Mouse (Mus musculus) embryonic facial prominence, embryonic 10.5 days (tissue): ENCODE results near the gene Suclg1. TPM values are rescaled to one million over a fixed set of nuclear protein-coding genes. Genes with fewer than 3 reads are reported as not detected.
A peak's percentile ranks its signal among the peaks of the same experiment; 100 is the strongest.

Experiments used
- DNase-seq: peaks from one replicate; pipeline ENCODE4 v3.0.0-alpha.2; 2017; ENCODE audit warnings: low spot score
- H3K27ac ChIP-seq: fragments of 300-500 bp; sonication (generic); replicated peaks from 2 replicates; pipeline ENCODE4 v1.5.1; 2016; ENCODE audit warnings: mild to moderate bottlenecking
- H3K27me3 ChIP-seq: fragments of 300-500 bp; sonication (generic); replicated peaks from 2 replicates; pipeline ENCODE4 v1.6.1; 2016; ENCODE audit warnings: low read depth, mild to moderate bottlenecking; ENCODE audit not compliant: poor library complexity, severe bottlenecking
- H3K36me3 ChIP-seq: fragments of 300-500 bp; sonication (generic); replicated peaks from 2 replicates; pipeline ENCODE4 v1.6.1; 2016; ENCODE audit warnings: mild to moderate bottlenecking, moderate library complexity
- H3K4me1 ChIP-seq: fragments of 300-500 bp; sonication (generic); 2 replicates; pipeline ENCODE4 v1.6.1; 2016
- H3K4me3 ChIP-seq: fragments of 300-500 bp; sonication (generic); 2 replicates; pipeline ENCODE4 v1.5.1; 2016; ENCODE audit warnings: mild to moderate bottlenecking, moderate library complexity
- H3K9me3 ChIP-seq: fragments of 300-500 bp; sonication (generic); 2 replicates; pipeline ENCODE4 v1.6.1; 2016; ENCODE audit warnings: mild to moderate bottlenecking
- WGBS: fragments of 180-500 bp; shearing (Covaris S2); methylation state at CpG from one replicate; pipeline ENCODE4 v1.1.7; 2016; 5-methylcytosine and 5-hydroxymethylcytosine counted together
- polyA plus RNA-seq: library from polyadenylated mRNA; unstranded; fragments of >200 nt; fragmentation: Nextera tagmentation; extraction: Ambion mirVana; gene quantifications from 2 replicates; pipeline ENCODE4 v1.2.1, GENCODE M21; 2016

Suclg1 gene
- polyA plus RNA-seq, 1 experiment from 2014 or later = 164 TPM

- H3K27me3 ChIP-seq = no peaks in the 10 kb centered on the region
- H3K4me1 ChIP-seq = peaks cover 8% of the 10 kb centered on the region; the same call in 1 of the 2 replicates
- peak overlapping the region; percentile 73 for H3K27ac ChIP-seq
- WGBS = 29% methylated on average over 4 of the region's 4 CpGs
- DNase-seq = peak; percentile 66
- no peak overlapping the region for H3K4me3 ChIP-seq
- H3K36me3 ChIP-seq = no peaks in the 10 kb centered on the region
- no peaks in the 10 kb centered on the region for H3K9me3 ChIP-seq
These were observed 19.8 kb upstream of the Suclg1 start for GRCm38 (mm10) chr6:73228408-73228807.

GRCm38 (mm10) chr6:73228881-73229280 lies 19.3 kb upstream of the Suclg1 start:
- Histone ChIP-seq H3K9me3 (no peaks in the 10 kb centered on the region), H3K27me3 (no peaks in the 10 kb centered on the region), H3K4me3 (no peak overlapping the region), H3K36me3 (no peaks in the 10 kb centered on the region), H3K27ac (peak overlapping the region; percentile 73), H3K4me1 (peaks cover 7% of the 10 kb centered on the region; the same call in 1 of the 2 replicates)
- WGBS = 63% methylated on average over 3 of the region's 3 CpGs
- DNase-seq = no peak

GRCm38 (mm10) chr6:73232152-73232584 lies 16.0 kb upstream of the Suclg1 start:
- Histone ChIP-seq H3K4me3 (no peak overlapping the region), H3K9me3 (no peaks in the 10 kb centered on the region)
- WGBS = 87% methylated on average over 12 of the region's 12 CpGs

GRCm38 (mm10) chr6:73233202-73233726 lies 14.9 kb upstream of the Suclg1 start:
- 90% methylated on average over 6 of the region's 6 CpGs for WGBS
- H3K27ac ChIP-seq = no peak overlapping the region
- no peaks in the 10 kb centered on the region for H3K9me3 ChIP-seq
- peaks cover 7% of the 10 kb centered on the region; the same call in 1 of the 2 replicates for H3K4me1 ChIP-seq
- H3K36me3 ChIP-seq = no peaks in the 10 kb centered on the region
- no peak overlapping the region for H3K4me3 ChIP-seq
- H3K27me3 ChIP-seq = no peaks in the 10 kb centered on the region
- no peak for DNase-seq

More at GRCm38 (mm10) chr6:73232152-73232584, 16.0 kb upstream of the Suclg1 start:
- DNase-seq = no peak
- H3K36me3 ChIP-seq = no peaks in the 10 kb centered on the region
- no peak overlapping the region for H3K27ac ChIP-seq
- no peaks in the 10 kb centered on the region for H3K27me3 ChIP-seq
- H3K4me1 ChIP-seq = peaks cover 7% of the 10 kb centered on the region; the same call in 1 of the 2 replicates

GRCm38 (mm10) chr6:73234302-73234900 lies 13.8 kb upstream of the Suclg1 start:
- Histone ChIP-seq H3K27me3 (no peaks in the 10 kb centered on the region), H3K4me1 (no peaks in the 10 kb centered on the region), H3K4me3 (no peak overlapping the region), H3K9me3 (no peaks in the 10 kb centered on the region), H3K36me3 (no peaks in the 10 kb centered on the region), H3K27ac (no peak overlapping the region)
- no peak for DNase-seq
- WGBS = 92% methylated on average over 6 of the region's 6 CpGs

GRCm38 (mm10) chr6:73235650-73236049 lies 12.5 kb upstream of the Suclg1 start:
- no peak overlapping the region for H3K27ac ChIP-seq
- H3K9me3 ChIP-seq = no peaks in the 10 kb centered on the region
- no peak for DNase-seq
- no peaks in the 10 kb centered on the region for H3K4me1 ChIP-seq
- H3K36me3 ChIP-seq = no peaks in the 10 kb centered on the region
- H3K27me3 ChIP-seq = no peaks in the 10 kb centered on the region
- H3K4me3 ChIP-seq = no peak overlapping the region
- WGBS = 78% methylated on average over 3 of the region's 3 CpGs

GRCm38 (mm10) chr6:73246821-73247220 lies 1.4 kb upstream of the Suclg1 start:
- Histone ChIP-seq H3K4me1 (peaks cover 14% of the 10 kb centered on the region), H3K27me3 (no peaks in the 10 kb centered on the region), H3K9me3 (no peaks in the 10 kb centered on the region), H3K4me3 (no peak overlapping the region), H3K27ac (no peak overlapping the region), H3K36me3 (no peaks in the 10 kb centered on the region; the same call in 1 of the 2 replicates)
- WGBS = 68% methylated on average over 2 of the region's 2 CpGs
- DNase-seq = no peak

GRCm38 (mm10) chr6:73247452-73247851 lies 730 bp upstream of the Suclg1 start:
- H3K27me3 ChIP-seq = no peaks in the 10 kb centered on the region
- peak; percentile 37 for DNase-seq
- no peaks in the 10 kb centered on the region; the same call in 1 of the 2 replicates for H3K36me3 ChIP-seq
- no peak overlapping the region for H3K27ac ChIP-seq
- WGBS = 37% methylated on average over 4 of the region's 4 CpGs
- no peaks in the 10 kb centered on the region for H3K9me3 ChIP-seq
- H3K4me1 ChIP-seq = peaks cover 14% of the 10 kb centered on the region
- peak overlapping the region; percentile 95 for H3K4me3 ChIP-seq

GRCm38 (mm10) chr6:73249049-73249422 lies 854 bp downstream of the Suclg1 start:
- Histone ChIP-seq H3K27me3 (no peaks in the 10 kb centered on the region), H3K4me1 (peaks cover 14% of the 10 kb centered on the region), H3K36me3 (no peaks in the 10 kb centered on the region; the same call in 1 of the 2 replicates), H3K4me3 (peak overlapping the region; percentile 95), H3K27ac (peak overlapping the region; percentile 91), H3K9me3 (no peaks in the 10 kb centered on the region)
- DNase-seq = no peak
- WGBS = 11% methylated on average over 12 of the region's 12 CpGs

- Histone ChIP-seq H3K4me1 (peaks cover 14% of the 10 kb centered on the region), H3K9me3 (no peaks in the 10 kb centered on the region), H3K36me3 (no peaks in the 10 kb centered on the region; the same call in 1 of the 2 replicates), H3K4me3 (peak overlapping the region; percentile 11; the same call in 1 of the 2 replicates), H3K27ac (no peak overlapping the region), H3K27me3 (no peaks in the 10 kb centered on the region)
- no peak for DNase-seq
- 90% methylated on average over 4 of the region's 4 CpGs for WGBS
These were observed 1.7 kb downstream of the Suclg1 start for GRCm38 (mm10) chr6:73249851-73250250.

- Histone ChIP-seq H3K36me3 (peaks cover 2% of the 10 kb centered on the region), H3K4me1 (peaks cover 14% of the 10 kb centered on the region), H3K27ac (no peak overlapping the region), H3K27me3 (no peaks in the 10 kb centered on the region), H3K4me3 (no peak overlapping the region), H3K9me3 (no peaks in the 10 kb centered on the region)
- 93% methylated on average over 11 of the region's 11 CpGs for WGBS
- DNase-seq = no peak
These were observed 3.2 kb downstream of the Suclg1 start for GRCm38 (mm10) chr6:73251336-73251735.

- Histone ChIP-seq H3K4me3 (no peak overlapping the region), H3K27me3 (no peaks in the 10 kb centered on the region), H3K4me1 (peaks cover 14% of the 10 kb centered on the region), H3K27ac (no peak overlapping the region), H3K9me3 (no peaks in the 10 kb centered on the region), H3K36me3 (peaks cover 13% of the 10 kb centered on the region)
- DNase-seq = no peak
These were observed 4.2 kb downstream of the Suclg1 start for GRCm38 (mm10) chr6:73252396-73252795.

- no peak overlapping the region for H3K4me3 ChIP-seq
- WGBS = 89% methylated on average over 2 of the region's 2 CpGs
- peaks cover 19% of the 10 kb centered on the region for H3K36me3 ChIP-seq
- no peak for DNase-seq
- H3K4me1 ChIP-seq = peaks cover 14% of the 10 kb centered on the region
- H3K9me3 ChIP-seq = no peaks in the 10 kb centered on the region
- no peak overlapping the region for H3K27ac ChIP-seq
- H3K27me3 ChIP-seq = no peaks in the 10 kb centered on the region
These were observed 4.8 kb downstream of the Suclg1 start for GRCm38 (mm10) chr6:73253006-73253405.
